Mouse (Mus musculus) stomach, postnatal 0 days (tissue): ENCODE data around the gene 1190005I06Rik. TPM values are rescaled to one million over a fixed set of nuclear protein-coding genes. Genes with fewer than 3 reads are reported as not detected.
A peak's percentile ranks its signal among the peaks of the same experiment; 100 is the strongest.

Source experiments
- ATAC-seq: fragments of 200-750 bp; cut with Nextera tagmentation; 2 replicates; pipeline ENCODE4 v1.8.0; 2017; ENCODE audit not compliant: low FRiP score, low TSS enrichment
- DNase-seq: peaks from one replicate; pipeline ENCODE4 v3.0.0-alpha.2; 2016; ENCODE audit warnings: low spot score
- H3K27ac ChIP-seq: fragments of 300-500 bp; sonication (generic); replicated peaks from 2 replicates; pipeline ENCODE4 v1.5.1; 2014; ENCODE audit warnings: mild to moderate bottlenecking, control low read depth
- H3K27me3 ChIP-seq: fragments of 300-500 bp; sonication (generic); 2 replicates; pipeline ENCODE4 v1.6.1; 2014; ENCODE audit warnings: low read length; ENCODE audit not compliant: control insufficient read depth, insufficient read depth
- H3K36me3 ChIP-seq: fragments of 300-500 bp; sonication (generic); 2 replicates; pipeline ENCODE4 v1.6.1; 2014; ENCODE audit warnings: low read length, mixed read lengths; ENCODE audit not compliant: control insufficient read depth, insufficient read depth
- H3K4me1 ChIP-seq: fragments of 300-500 bp; sonication (generic); replicated peaks from 2 replicates; pipeline ENCODE4 v1.6.1; 2014; ENCODE audit warnings: antibody characterized with exemption; ENCODE audit not compliant: control insufficient read depth, insufficient read depth
- H3K4me2 ChIP-seq: fragments of 300-500 bp; sonication (generic); replicated peaks from 2 replicates; pipeline ENCODE4 v1.6.1; 2014; ENCODE audit warnings: low read depth, mild to moderate bottlenecking, control low read depth, moderate library complexity
- H3K4me3 ChIP-seq: fragments of 300-500 bp; sonication (generic); 2 replicates; pipeline ENCODE4 v1.5.1; 2014; ENCODE audit warnings: low read depth, low read length, control low read depth
- H3K9ac ChIP-seq: fragments of 300-500 bp; sonication (generic); 2 replicates; pipeline ENCODE4 v1.6.1; 2014; ENCODE audit warnings: mild to moderate bottlenecking, low read length, control low read depth, mixed read lengths
- H3K9me3 ChIP-seq: fragments of 300-500 bp; sonication (generic); 2 replicates; pipeline ENCODE4 v1.6.1; 2016; ENCODE audit warnings: low read length; ENCODE audit not compliant: control insufficient read depth
- CTCF ChIP-seq: IDR thresholded peaks from 2 replicates; pipeline ENCODE4 v1.5.1; 2016; ENCODE audit warnings: antibody characterized with exemption, low read depth, mild to moderate bottlenecking, moderate library complexity
- EP300 ChIP-seq: optimal IDR thresholded peaks from 2 replicates; pipeline ENCODE3; 2016; ENCODE audit warnings: antibody characterized with exemption
- WGBS: fragments of 180-500 bp; shearing (Covaris S2); extraction: QIAGEN DNeasy Blood & Tissue Kit; methylation state at CpG from one replicate; pipeline ENCODE4 v1.1.7; 2014; 5-methylcytosine and 5-hydroxymethylcytosine counted together
- polyA plus RNA-seq: library from polyadenylated mRNA; unstranded; fragments of >200 nt; fragmentation: Nextera tagmentation; extraction: Ambion mirVana; gene quantifications from 2 replicates; pipeline ENCODE4 v1.2.1, GENCODE M21; 2015

1190005I06Rik gene
- polyA plus RNA-seq, 1 experiment from 2014 or later = 14.0 TPM

DNA sequence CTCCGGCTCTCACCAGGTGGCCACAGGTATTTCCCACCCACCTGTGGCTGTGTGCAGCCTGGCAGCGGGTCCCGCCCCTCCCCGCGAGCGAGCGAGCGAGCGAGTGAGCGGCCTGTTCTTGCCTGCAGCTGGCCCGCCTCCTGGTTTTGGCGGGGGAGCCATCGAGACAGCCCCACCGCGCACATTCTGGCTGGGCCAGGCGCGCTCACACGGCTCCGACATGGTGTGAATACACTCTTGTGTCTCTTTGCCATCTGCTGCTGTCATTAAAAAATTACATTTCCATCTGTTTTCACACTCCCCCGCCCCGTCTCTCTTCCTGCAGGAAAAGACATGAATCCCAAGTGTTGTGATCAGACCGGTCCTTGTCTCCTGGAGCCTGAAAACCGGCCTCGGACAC is 48.9 kb downstream of the 1190005I06Rik start:
- ATAC-seq = no peak
- WGBS = 21% methylated on average over 24 of the region's 24 CpGs
- no peaks in the 10 kb centered on the region for H3K9me3 ChIP-seq
- H3K4me1 ChIP-seq = peaks cover 3% of the 10 kb centered on the region; the same call in 1 of the 2 replicates
- no peaks in the 10 kb centered on the region for H3K27me3 ChIP-seq
- peak overlapping the region; percentile 8; the same call in 1 of the 2 replicates for H3K9ac ChIP-seq
- no peak for TF ChIP-seq CTCF
- no peak for TF ChIP-seq EP300
- no peaks in the 10 kb centered on the region for H3K36me3 ChIP-seq
- H3K4me2 ChIP-seq = peak overlapping the region; percentile 34
- no peak overlapping the region for H3K27ac ChIP-seq
- no peak overlapping the region for H3K4me3 ChIP-seq
- DNase-seq = peak; percentile 45

DNA sequence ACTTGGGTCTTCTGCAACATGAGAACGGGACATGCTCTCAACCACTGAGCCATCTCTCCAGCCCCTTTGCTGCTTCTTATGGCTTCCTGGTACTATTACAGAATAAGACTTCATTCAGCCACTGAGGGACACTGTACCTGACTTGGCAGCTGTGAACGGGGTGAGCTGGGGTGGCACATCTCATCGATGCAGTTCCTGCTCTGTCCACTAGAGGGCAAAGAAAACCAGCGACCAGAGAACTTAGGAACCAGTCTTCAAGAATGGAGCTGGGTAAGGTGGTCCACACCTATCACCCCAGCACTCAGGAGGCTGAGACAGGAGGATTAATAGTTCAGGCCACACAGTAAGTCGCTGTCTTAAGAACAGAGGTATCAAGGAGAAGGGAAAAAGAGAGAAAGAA is 51.5 kb downstream of the 1190005I06Rik start:
- H3K4me1 ChIP-seq = peaks cover 3% of the 10 kb centered on the region; the same call in 1 of the 2 replicates
- no peak overlapping the region for H3K4me3 ChIP-seq
- no peak overlapping the region for H3K27ac ChIP-seq
- no peak overlapping the region for H3K9ac ChIP-seq
- DNase-seq = peak; percentile 77
- H3K27me3 ChIP-seq = no peaks in the 10 kb centered on the region
- TF ChIP-seq CTCF (peak; percentile 90), EP300 (no peak)
- ATAC-seq = no peak
- no peak overlapping the region for H3K4me2 ChIP-seq
- 13% methylated on average over 5 of the region's 5 CpGs for WGBS
- H3K9me3 ChIP-seq = no peaks in the 10 kb centered on the region
- no peaks in the 10 kb centered on the region for H3K36me3 ChIP-seq

DNA sequence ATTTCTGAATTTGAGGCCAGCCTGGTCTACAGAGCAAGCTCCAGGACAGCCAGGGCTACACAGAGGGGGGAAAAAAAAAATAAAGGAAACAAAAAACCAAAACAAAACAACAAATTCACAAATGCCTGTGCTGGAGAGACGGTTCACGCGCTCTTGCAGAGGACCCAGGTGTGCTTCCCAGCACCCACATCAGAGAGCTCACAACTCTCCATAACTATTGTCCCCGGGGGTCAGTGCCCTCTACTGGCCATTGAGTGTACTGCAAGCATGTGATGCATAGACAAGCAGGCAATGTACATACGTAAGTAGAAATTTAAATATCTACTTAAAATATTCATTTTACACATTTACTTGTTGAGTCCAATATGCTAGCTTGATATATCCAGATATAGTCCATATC is 52.9 kb downstream of the 1190005I06Rik start:
- TF ChIP-seq CTCF (peak; percentile 62), EP300 (no peak)
- no peak overlapping the region for H3K4me2 ChIP-seq
- ATAC-seq (no peak), DNase-seq (no peak)
- no peaks in the 10 kb centered on the region for H3K36me3 ChIP-seq
- H3K9me3 ChIP-seq = no peaks in the 10 kb centered on the region
- no peak overlapping the region for H3K27ac ChIP-seq
- no peak overlapping the region for H3K4me3 ChIP-seq
- H3K27me3 ChIP-seq = no peaks in the 10 kb centered on the region
- peaks cover 5% of the 10 kb centered on the region; the same call in 1 of the 2 replicates for H3K4me1 ChIP-seq
- WGBS = 88% methylated on average over 5 of the region's 5 CpGs
- no peak overlapping the region for H3K9ac ChIP-seq

- whole genome bisulfite sequencing = 38% methylated on average over 10 of the region's 10 CpGs
- Histone ChIP-seq H3K9me3 (no peaks in the 10 kb centered on the region), H3K4me3 (no peak overlapping the region), H3K4me2 (no peak overlapping the region), H3K9ac (no peak overlapping the region), H3K27me3 (no peaks in the 10 kb centered on the region), H3K4me1 (peaks cover 3% of the 10 kb centered on the region; the same call in 1 of the 2 replicates), H3K27ac (no peak overlapping the region), H3K36me3 (no peaks in the 10 kb centered on the region)
- no peak for ATAC-seq
- peak; percentile 70 for DNase-seq
- TF ChIP-seq CTCF (no peak), EP300 (no peak)
These were observed 55.7 kb downstream of the 1190005I06Rik start for GRCm38 (mm10) chr8:120591587-120592292.

DNA sequence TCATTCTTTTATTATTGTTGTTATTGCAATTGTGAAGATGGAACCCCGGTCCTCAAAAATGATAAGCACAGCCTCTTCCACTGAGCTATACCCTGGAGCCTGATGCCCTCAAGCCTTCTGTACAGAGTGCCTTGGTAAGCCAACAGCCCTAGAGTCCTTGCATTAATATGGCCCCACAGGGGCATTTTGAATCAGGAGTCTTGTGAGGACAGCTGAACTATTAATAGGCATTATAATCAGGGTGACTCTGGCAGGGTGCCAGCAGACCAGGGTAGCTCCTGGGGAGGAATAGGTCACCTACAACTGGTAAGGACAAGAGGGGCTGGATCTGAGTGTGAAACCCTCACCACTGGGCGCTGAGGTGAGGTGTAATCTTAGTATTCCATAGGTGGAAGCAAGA is 57.5 kb downstream of the 1190005I06Rik start:
- peak; percentile 57 for DNase-seq
- TF ChIP-seq CTCF (no peak), EP300 (no peak)
- Histone ChIP-seq H3K4me2 (peak overlapping the region; percentile 69), H3K27ac (peak overlapping the region; percentile 58; the same call in 1 of the 2 replicates), H3K9ac (peak overlapping the region; percentile 14; the same call in 1 of the 2 replicates), H3K9me3 (no peaks in the 10 kb centered on the region), H3K36me3 (0 out of 2 replicates have a peak, but pooled peaks cover 2% of the 10 kb centered on the region), H3K4me1 (peaks cover 3% of the 10 kb centered on the region; the same call in 1 of the 2 replicates), H3K4me3 (peak overlapping the region; percentile 39; the same call in 1 of the 2 replicates), H3K27me3 (no peaks in the 10 kb centered on the region)
- WGBS = 51% methylated on average over 2 of the region's 2 CpGs
- ATAC-seq = no peak
